Mouse (Mus musculus): ENCODE measurements at regions not wholly inside any gene's neighbourhood (a gene's known extent, or its start where the extent isn't known, plus 50 kb on each side); places are given as distances from the start of the nearest gene placed in this dataset.

- H3K36me3 ChIP-seq (ENCODE audit: control insufficient read depth, insufficient read depth), result no peaks in the 10 kb centered on the region
- no peaks in the 10 kb centered on the region for H3K79me2 ChIP-seq (ENCODE audit: control insufficient read depth, insufficient read depth)
- no peaks in the 10 kb centered on the region for H3K27me3 ChIP-seq (ENCODE audit: control insufficient read depth, insufficient read depth, insufficient read length)
- H3K4me3 ChIP-seq (ENCODE audit: insufficient read depth, poor library complexity, severe bottlenecking), result no peak overlapping the region
- TF ChIP-seq MYOD1 (IDR thresholded peaks at IDR 0.05; ENCODE audit: control insufficient read depth, insufficient read length, low read depth) (no peak), CTCF (IDR thresholded peaks at IDR 0.05; ENCODE audit: control insufficient read depth, insufficient read depth, insufficient read length) (no peak), FOSL1 (IDR thresholded peaks at IDR 0.05; ENCODE audit: insufficient read depth, low read length, poor library complexity, severe bottlenecking) (no peak), CEBPB (IDR thresholded peaks at IDR 0.05; ENCODE audit: low read depth) (no peak), MYOG (IDR thresholded peaks at IDR 0.05; ENCODE audit: control insufficient read depth, extremely low read depth, insufficient read length) (no peak), USF1 (IDR thresholded peaks at IDR 0.05; ENCODE audit: low read depth) (no peak), MAX (IDR thresholded peaks at IDR 0.05) (no peak)
- H3K79me3 ChIP-seq (ENCODE audit: low read depth), result no peaks in the 10 kb centered on the region
- H3ac ChIP-seq (ENCODE audit: control insufficient read depth, insufficient read length, low read depth), result no peak overlapping the region
Measured at GRCm38 (mm10) chr7:136226031-136226430, 509.9 kb upstream of the Mki67 start.

DNA sequence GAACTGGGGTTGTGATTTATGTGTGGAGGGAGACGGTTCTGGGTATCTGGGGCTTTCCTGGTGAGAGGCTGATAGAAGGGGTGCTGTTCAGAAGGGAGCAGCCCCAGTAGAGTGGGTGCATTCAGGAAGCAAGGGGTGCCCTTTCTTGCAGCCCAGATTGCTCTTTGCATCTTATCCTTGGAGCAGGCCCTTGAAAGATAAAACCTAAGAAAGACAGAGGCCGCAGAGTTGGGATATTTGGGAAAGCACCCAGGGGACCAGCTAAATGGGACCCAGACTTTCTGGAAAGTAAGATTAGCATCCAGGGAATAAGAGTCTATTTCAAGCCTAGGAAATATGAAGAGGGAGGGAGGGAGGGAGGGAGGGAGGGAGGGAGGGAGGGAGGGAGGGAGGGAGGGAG is 512.2 kb upstream of the Mki67 start:
- H3ac ChIP-seq (ENCODE audit: control insufficient read depth, insufficient read length, low read depth), result no peak overlapping the region
- H3K27me3 ChIP-seq (ENCODE audit: control insufficient read depth, insufficient read depth, insufficient read length), result no peaks in the 10 kb centered on the region
- H3K79me2 ChIP-seq (ENCODE audit: control insufficient read depth, insufficient read depth), result no peaks in the 10 kb centered on the region
- no peak overlapping the region for H3K4me3 ChIP-seq (ENCODE audit: insufficient read depth, poor library complexity, severe bottlenecking)
- no peaks in the 10 kb centered on the region for H3K79me3 ChIP-seq (ENCODE audit: low read depth)
- TF ChIP-seq CEBPB (IDR thresholded peaks at IDR 0.05; ENCODE audit: low read depth), result no peak
- TF ChIP-seq CTCF (IDR thresholded peaks at IDR 0.05; ENCODE audit: control insufficient read depth, insufficient read depth, insufficient read length), result no peak
- no peak for TF ChIP-seq MYOG (IDR thresholded peaks at IDR 0.05; ENCODE audit: control insufficient read depth, extremely low read depth, insufficient read length)
- TF ChIP-seq USF1 (IDR thresholded peaks at IDR 0.05; ENCODE audit: low read depth), result no peak
- TF ChIP-seq FOSL1 (IDR thresholded peaks at IDR 0.05; ENCODE audit: insufficient read depth, low read length, poor library complexity, severe bottlenecking), result no peak
- no peak for TF ChIP-seq MAX (IDR thresholded peaks at IDR 0.05)
- no peak for TF ChIP-seq MYOD1 (IDR thresholded peaks at IDR 0.05; ENCODE audit: control insufficient read depth, insufficient read length, low read depth)
- no peaks in the 10 kb centered on the region for H3K36me3 ChIP-seq (ENCODE audit: control insufficient read depth, insufficient read depth)

- no peaks in the 10 kb centered on the region for H3K79me2 ChIP-seq (ENCODE audit: control insufficient read depth, insufficient read depth)
- no peaks in the 10 kb centered on the region for H3K36me3 ChIP-seq (ENCODE audit: control insufficient read depth, insufficient read depth)
- no peaks in the 10 kb centered on the region for H3K27me3 ChIP-seq (ENCODE audit: control insufficient read depth, insufficient read depth, insufficient read length)
- H3K4me3 ChIP-seq (ENCODE audit: insufficient read depth, poor library complexity, severe bottlenecking), result no peak overlapping the region
- no peak overlapping the region for H3ac ChIP-seq (ENCODE audit: control insufficient read depth, insufficient read length, low read depth)
- TF ChIP-seq MYOG (IDR thresholded peaks at IDR 0.05; ENCODE audit: control insufficient read depth, extremely low read depth, insufficient read length), result no peak
- no peak for TF ChIP-seq FOSL1 (IDR thresholded peaks at IDR 0.05; ENCODE audit: insufficient read depth, low read length, poor library complexity, severe bottlenecking)
- TF ChIP-seq MYOD1 (IDR thresholded peaks at IDR 0.05; ENCODE audit: control insufficient read depth, insufficient read length, low read depth), result no peak
- TF ChIP-seq USF1 (IDR thresholded peaks at IDR 0.05; ENCODE audit: low read depth), result no peak
- no peak for TF ChIP-seq CTCF (IDR thresholded peaks at IDR 0.05; ENCODE audit: control insufficient read depth, insufficient read depth, insufficient read length)
- TF ChIP-seq MAX (IDR thresholded peaks at IDR 0.05), result no peak
- no peak for TF ChIP-seq CEBPB (IDR thresholded peaks at IDR 0.05; ENCODE audit: low read depth)
- no peaks in the 10 kb centered on the region for H3K79me3 ChIP-seq (ENCODE audit: low read depth)
Measured at GRCm38 (mm10) chr7:136229592-136229991, 513.4 kb upstream of the Mki67 start.

DNA sequence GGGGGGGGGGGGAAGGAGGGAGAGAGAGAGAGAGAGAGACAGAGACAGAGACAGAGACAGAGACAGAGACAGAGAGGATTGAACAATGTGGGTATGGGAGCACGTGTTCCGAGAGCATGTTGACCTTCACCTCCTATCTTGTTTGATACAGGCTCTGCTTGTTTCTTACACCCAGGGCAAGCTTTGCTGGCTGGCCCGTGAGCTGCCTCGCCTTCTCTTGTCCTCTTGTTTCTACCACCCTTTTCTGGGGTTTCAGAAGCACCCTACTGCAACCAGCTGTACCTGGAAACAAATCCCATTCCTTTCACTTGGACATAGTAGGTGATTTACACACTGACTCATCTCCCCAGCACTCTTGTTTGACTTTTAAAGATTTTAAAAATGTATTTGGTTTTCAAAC is 516.0 kb upstream of the Mki67 start:
- no peak overlapping the region for H3ac ChIP-seq (ENCODE audit: control insufficient read depth, insufficient read length, low read depth)
- TF ChIP-seq FOSL1 (IDR thresholded peaks at IDR 0.05; ENCODE audit: insufficient read depth, low read length, poor library complexity, severe bottlenecking) (no peak), USF1 (IDR thresholded peaks at IDR 0.05; ENCODE audit: low read depth) (no peak), CTCF (IDR thresholded peaks at IDR 0.05; ENCODE audit: control insufficient read depth, insufficient read depth, insufficient read length) (no peak), MYOD1 (IDR thresholded peaks at IDR 0.05; ENCODE audit: control insufficient read depth, insufficient read length, low read depth) (no peak), MYOG (IDR thresholded peaks at IDR 0.05; ENCODE audit: control insufficient read depth, extremely low read depth, insufficient read length) (no peak), CEBPB (IDR thresholded peaks at IDR 0.05; ENCODE audit: low read depth) (no peak), MAX (IDR thresholded peaks at IDR 0.05) (no peak)
- H3K79me3 ChIP-seq (ENCODE audit: low read depth), result no peaks in the 10 kb centered on the region
- H3K4me3 ChIP-seq (ENCODE audit: insufficient read depth, poor library complexity, severe bottlenecking), result no peak overlapping the region
- H3K79me2 ChIP-seq (ENCODE audit: control insufficient read depth, insufficient read depth), result no peaks in the 10 kb centered on the region
- no peaks in the 10 kb centered on the region for H3K27me3 ChIP-seq (ENCODE audit: control insufficient read depth, insufficient read depth, insufficient read length)
- H3K36me3 ChIP-seq (ENCODE audit: control insufficient read depth, insufficient read depth), result no peaks in the 10 kb centered on the region

GRCm38 (mm10) chr7:136235563-136235962 is 519.4 kb upstream of the Mki67 start:
- H3K79me3 ChIP-seq (ENCODE audit: low read depth), result no peaks in the 10 kb centered on the region
- no peaks in the 10 kb centered on the region for H3K79me2 ChIP-seq (ENCODE audit: control insufficient read depth, insufficient read depth)
- no peak overlapping the region for H3K4me3 ChIP-seq (ENCODE audit: insufficient read depth, poor library complexity, severe bottlenecking)
- H3K36me3 ChIP-seq (ENCODE audit: control insufficient read depth, insufficient read depth), result no peaks in the 10 kb centered on the region
- no peak overlapping the region for H3ac ChIP-seq (ENCODE audit: control insufficient read depth, insufficient read length, low read depth)
- H3K27me3 ChIP-seq (ENCODE audit: control insufficient read depth, insufficient read depth, insufficient read length), result no peaks in the 10 kb centered on the region
- TF ChIP-seq CEBPB (IDR thresholded peaks at IDR 0.05; ENCODE audit: low read depth), result no peak
- TF ChIP-seq MAX (IDR thresholded peaks at IDR 0.05), result no peak
- no peak for TF ChIP-seq MYOG (IDR thresholded peaks at IDR 0.05; ENCODE audit: control insufficient read depth, extremely low read depth, insufficient read length)
- no peak for TF ChIP-seq FOSL1 (IDR thresholded peaks at IDR 0.05; ENCODE audit: insufficient read depth, low read length, poor library complexity, severe bottlenecking)
- no peak for TF ChIP-seq USF1 (IDR thresholded peaks at IDR 0.05; ENCODE audit: low read depth)
- no peak for TF ChIP-seq MYOD1 (IDR thresholded peaks at IDR 0.05; ENCODE audit: control insufficient read depth, insufficient read length, low read depth)
- TF ChIP-seq CTCF (IDR thresholded peaks at IDR 0.05; ENCODE audit: control insufficient read depth, insufficient read depth, insufficient read length), result no peak

DNA sequence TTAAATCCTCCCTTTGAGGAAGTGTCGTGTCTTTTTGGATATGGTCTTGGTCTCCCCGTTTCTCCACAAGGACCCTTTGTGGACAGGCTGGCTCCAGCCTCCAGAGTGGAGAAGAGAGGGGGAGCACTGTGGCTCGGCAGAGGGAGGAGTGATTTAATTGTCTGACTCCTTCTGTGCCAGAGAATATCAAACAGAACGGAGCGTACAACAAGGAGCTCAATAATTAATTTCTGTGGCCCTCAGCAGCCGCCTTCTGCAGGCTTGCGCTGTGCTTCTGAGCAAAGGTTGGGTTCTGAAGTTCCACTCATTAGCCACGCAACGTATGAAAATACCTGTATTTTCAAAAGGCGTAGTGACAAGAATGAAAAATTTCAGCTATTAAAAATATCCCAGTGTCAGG is 520.2 kb upstream of the Mki67 start:
- Histone ChIP-seq H3K27me3 (ENCODE audit: control insufficient read depth, insufficient read depth, insufficient read length) (no peaks in the 10 kb centered on the region), H3K79me3 (ENCODE audit: low read depth) (no peaks in the 10 kb centered on the region), H3K36me3 (ENCODE audit: control insufficient read depth, insufficient read depth) (no peaks in the 10 kb centered on the region), H3ac (ENCODE audit: control insufficient read depth, insufficient read length, low read depth) (no peak overlapping the region), H3K79me2 (ENCODE audit: control insufficient read depth, insufficient read depth) (no peaks in the 10 kb centered on the region), H3K4me3 (ENCODE audit: insufficient read depth, poor library complexity, severe bottlenecking) (no peak overlapping the region)
- TF ChIP-seq USF1 (IDR thresholded peaks at IDR 0.05; ENCODE audit: low read depth) (no peak), CTCF (IDR thresholded peaks at IDR 0.05; ENCODE audit: control insufficient read depth, insufficient read depth, insufficient read length) (no peak), MAX (IDR thresholded peaks at IDR 0.05) (no peak), FOSL1 (IDR thresholded peaks at IDR 0.05; ENCODE audit: insufficient read depth, low read length, poor library complexity, severe bottlenecking) (no peak), MYOD1 (IDR thresholded peaks at IDR 0.05; ENCODE audit: control insufficient read depth, insufficient read length, low read depth) (no peak), MYOG (IDR thresholded peaks at IDR 0.05; ENCODE audit: control insufficient read depth, extremely low read depth, insufficient read length) (no peak), CEBPB (IDR thresholded peaks at IDR 0.05; ENCODE audit: low read depth) (no peak)
